Mouse (Mus musculus) left cerebral cortex, postnatal 4 days (tissue): Measurements from ENCODE around the gene Mthfd1. TPM values are rescaled to one million over a fixed set of nuclear protein-coding genes. Genes with fewer than 3 reads are reported as not detected.
A peak's percentile ranks its signal among the peaks of the same experiment; 100 is the strongest.
"Not testable (repeated sequence)": the region's sequence is repeated elsewhere in the genome, so short reads cannot be mapped to it uniquely, and the experiment has no call there.

ENCODE experiments used
- DNase-seq: peaks from one replicate; pipeline ENCODE4 v3.0.0-alpha.2; 2022
- intact Hi-C: fragments of 180-260 bp; cut with DNase I; formaldehyde crosslinking; loops from one replicate; pipeline ENCODE4 v1.15.1; 2025
- total RNA-seq, 2 experiments: library from RNA; stranded (reverse); gene quantifications; 2 replicates each; pipeline ENCODE4 v1.2.3; 2021

The Mthfd1 gene
- total RNA-seq: 10 to 100 TPM; 34.4 to 37.2 TPM

DNA sequence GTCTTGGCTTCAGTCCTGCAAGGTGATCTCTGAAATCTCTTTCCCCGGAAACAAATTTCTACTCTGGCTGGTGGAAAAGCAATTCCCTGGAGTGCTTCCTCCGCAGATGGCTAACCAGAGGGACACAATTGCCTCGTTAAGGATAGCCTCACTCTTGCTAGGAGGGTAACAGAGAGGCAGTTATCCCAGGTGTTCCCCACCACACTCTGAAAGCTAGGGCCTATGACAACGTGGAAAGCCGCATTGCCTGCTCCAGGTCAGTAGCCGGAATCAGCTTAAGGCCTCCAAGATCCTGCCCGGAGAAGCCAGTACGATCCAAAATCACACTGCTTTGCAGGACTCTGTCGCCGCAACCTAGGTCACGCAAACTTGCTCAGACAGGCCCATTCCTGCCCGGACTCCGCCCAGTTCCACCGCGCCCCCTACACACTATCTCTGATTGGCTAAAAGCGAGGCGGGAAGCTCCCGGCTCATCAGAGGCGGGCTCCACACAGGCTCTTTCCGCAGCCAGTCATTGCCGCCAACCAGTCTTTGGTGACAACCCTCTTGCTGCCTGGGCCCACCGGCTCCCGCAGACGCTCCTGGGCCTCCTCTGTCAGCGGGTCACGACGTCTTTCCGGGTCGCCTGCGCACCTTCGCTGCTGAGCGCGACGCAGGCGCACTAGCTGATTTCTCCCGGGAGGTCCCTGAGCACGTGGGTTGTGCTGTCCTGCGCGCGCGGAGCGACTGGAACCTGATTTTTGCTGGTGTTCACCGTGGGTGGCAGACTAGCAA is at the start of gene Mthfd1:
Gene Mthfd1, plus strand, starts transcription at position 574 of the 774 bp plus-strand sequence.
- intact Hi-C loops: no loop called here
- peak; percentile 92 for DNase-seq

DNA sequence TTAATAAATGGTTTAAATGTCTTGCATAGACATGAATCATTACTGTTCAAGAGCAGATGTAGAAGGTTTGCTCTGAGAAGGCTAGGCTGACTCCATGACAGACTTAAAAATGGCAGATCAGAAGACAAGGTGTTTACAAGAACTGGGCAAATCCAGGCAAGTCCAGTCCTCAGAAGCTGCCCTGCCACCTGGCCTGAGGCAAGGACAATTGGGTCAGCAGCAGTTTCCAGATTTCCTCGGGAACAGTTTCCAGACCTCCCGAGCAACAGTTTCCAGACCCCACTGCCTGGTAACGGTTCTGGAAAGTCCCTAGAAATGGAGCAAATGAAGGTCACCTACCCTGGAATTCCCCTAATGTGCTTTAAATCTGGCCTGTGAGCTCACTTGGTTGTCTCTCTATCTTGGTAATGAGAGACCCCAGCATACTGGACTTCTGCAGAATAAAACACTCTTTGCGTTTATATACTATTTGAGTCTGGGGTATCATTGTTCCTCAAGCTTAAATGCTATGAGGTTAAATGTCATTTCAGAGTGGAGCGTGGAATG is 45.6 kb upstream of the Mthfd1 start:
- intact Hi-C loops: no loop called here
- no peak for DNase-seq

DNA sequence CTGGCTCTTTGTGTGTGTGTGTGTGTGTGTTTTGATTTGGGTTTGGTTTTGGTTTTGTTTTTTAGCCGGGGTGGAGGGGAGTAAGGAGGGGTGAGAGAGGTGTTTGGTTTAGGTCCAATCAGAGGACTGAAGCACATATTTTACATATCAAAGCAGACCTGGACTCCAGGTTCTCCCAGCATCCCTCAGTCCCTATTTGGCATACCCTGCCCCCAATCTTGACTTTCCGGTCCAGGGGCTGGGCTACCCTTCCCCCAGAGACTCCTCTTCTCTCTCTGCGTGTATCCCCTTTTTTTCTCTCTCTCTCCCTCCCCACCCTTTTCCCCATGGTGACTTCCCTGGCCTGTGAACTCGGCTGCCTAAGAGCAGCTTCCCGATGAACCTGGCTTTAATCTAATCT is 40.0 kb upstream of the Mthfd1 start:
- intact Hi-C loops: no loop called here
- DNase-seq: no peak

GRCm38 (mm10) chr12:76216716-76217115 is 38.4 kb upstream of the Mthfd1 start:
- intact Hi-C loops: no loop called here
- DNase-seq: no peak

DNA sequence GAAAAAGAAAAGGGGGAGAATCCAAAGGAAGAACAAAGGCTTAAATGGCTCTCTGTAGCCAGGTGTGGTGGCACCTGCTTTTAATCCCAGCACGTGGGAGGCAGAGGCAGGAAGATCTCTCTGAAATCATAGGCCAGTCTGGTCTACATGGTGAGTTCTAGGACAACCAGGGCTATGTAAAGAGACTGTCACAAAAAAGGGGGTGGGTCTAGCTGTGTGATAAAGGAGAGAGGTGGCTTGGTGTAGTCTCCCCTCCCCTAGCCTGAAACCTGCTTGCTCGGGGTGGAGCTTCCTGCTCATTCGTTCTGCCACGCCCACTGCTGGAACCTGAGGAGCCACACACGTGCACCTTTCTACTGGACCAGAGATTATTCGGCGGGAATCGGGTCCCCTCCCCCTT is 33.0 kb upstream of the Mthfd1 start:
- intact Hi-C loops: not testable (repeated sequence)

GRCm38 (mm10) chr12:76230644-76231043 is 24.5 kb upstream of the Mthfd1 start:
- no peak for DNase-seq
- intact Hi-C loops: no loop called here

More for the DNA sequence above, 33.0 kb upstream of the Mthfd1 start:
- DNase-seq: not testable (repeated sequence)

DNA sequence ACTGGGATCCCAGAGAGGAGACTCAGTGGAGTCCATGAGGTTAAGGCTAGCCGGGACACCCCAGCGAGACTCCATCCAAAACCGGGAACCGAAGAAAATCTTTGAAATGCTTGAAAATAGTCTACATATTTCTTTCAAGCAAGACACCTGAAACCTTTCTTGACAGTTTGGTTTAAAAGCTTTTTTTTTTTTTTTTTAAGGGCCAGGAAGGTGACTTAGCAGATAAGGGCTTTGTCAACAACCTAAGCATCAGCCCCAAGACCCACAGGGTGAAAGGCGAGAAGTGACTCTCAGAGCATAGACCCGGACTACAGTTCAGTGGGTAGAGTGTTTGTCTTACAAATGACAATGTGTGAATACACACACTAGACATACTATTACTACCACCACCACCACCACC is 19.8 kb upstream of the Mthfd1 start:
- no peak for DNase-seq
- intact Hi-C loops: no loop called here

- intact Hi-C loops: no loop called here
Observed at GRCm38 (mm10) chr12:76239145-76239838, 15.8 kb upstream of the Mthfd1 start.

GRCm38 (mm10) chr12:76239839-76240571 is 15.1 kb upstream of the Mthfd1 start:
- intact Hi-C loops: no loop called here
- DNase-seq: no peak

More at GRCm38 (mm10) chr12:76239145-76239838, 15.8 kb upstream of the Mthfd1 start:
- DNase-seq: no peak

DNA sequence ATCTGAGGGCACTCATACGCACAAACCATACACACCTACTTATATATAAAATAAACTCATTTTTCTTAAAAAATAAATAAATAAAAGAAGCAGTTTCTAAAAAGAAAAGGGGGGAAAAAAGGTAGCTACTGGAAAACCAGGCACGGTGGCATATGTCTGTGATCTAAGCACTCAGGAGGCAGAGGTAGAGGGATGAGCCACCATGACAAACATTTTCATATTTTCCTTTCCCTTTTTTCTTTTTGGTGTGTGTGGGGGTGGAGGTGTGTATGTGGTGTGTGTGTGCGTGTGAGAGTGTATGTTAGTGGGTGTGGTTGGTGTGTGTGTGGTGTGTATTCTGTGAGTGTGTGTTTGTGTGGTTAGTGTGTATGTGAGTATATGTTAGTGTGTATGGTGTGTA is 14.4 kb upstream of the Mthfd1 start:
- intact Hi-C loops: no loop called here
- DNase-seq: no peak

- intact Hi-C loops: no loop called here
- no peak for DNase-seq
Observed at GRCm38 (mm10) chr12:76241084-76241483, 14.0 kb upstream of the Mthfd1 start.

- intact Hi-C loops: no loop called here
- no peak for DNase-seq
Observed at GRCm38 (mm10) chr12:76241833-76242232, 13.3 kb upstream of the Mthfd1 start.

GRCm38 (mm10) chr12:76244981-76245380 is 10.1 kb upstream of the Mthfd1 start:
- DNase-seq: no peak
- intact Hi-C loops: no loop called here

- no peak for DNase-seq
- intact Hi-C loops: no loop called here
Observed at GRCm38 (mm10) chr12:76246646-76247045, 8.5 kb upstream of the Mthfd1 start, which contains the start of gene Tex21. Tex21 (minus strand) TSS chr12:76246746.

- DNase-seq: no peak
- intact Hi-C loops: no loop called here
Observed at GRCm38 (mm10) chr12:76253090-76253489, 2.0 kb upstream of the Mthfd1 start.

DNA sequence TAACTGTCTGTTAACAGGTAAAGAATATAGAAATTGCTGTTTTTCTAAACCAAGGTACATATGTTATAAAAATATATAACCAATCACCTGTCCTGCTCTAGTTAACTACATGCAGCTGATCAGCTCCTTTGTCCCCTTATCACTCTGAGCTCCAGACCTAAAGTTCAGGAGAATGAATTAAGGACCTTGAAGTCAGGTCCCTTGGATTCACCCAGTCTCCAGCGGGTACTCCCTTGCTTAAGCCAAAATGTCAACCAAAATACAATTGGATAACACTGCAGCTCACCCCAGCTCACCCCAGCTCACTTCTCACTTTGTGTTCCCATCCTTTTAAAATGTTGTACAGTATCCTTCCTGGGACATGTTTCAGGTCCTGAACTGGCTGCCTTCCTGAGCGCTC is 1.5 kb upstream of the Mthfd1 start:
- intact Hi-C loops: no loop called here
- no peak for DNase-seq

GRCm38 (mm10) chr12:76253991-76254390 is 1.1 kb upstream of the Mthfd1 start:
- intact Hi-C loops: no loop called here

DNA sequence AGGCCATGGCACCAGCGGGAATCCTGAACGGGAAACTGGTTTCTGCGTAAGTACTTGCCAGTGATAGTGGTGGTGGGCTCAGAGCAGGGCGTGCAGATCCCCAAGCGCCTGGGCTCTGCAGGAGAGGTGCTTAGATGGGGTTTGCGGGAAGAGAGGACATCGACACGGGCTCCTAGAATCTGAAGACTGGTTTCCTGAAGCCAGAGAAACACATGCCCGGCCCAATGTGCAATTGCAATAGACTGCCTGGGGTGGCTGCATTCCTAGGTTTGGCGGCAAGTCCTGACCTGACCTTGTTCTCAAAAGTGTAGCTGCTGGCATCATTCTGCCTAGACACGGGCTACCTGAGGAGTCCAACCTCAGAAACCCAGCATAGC is 389 bp downstream of the Mthfd1 start:
- no peak for DNase-seq
- intact Hi-C loops: no loop called here

More at GRCm38 (mm10) chr12:76253991-76254390, 1.1 kb upstream of the Mthfd1 start:
- no peak for DNase-seq

GRCm38 (mm10) chr12:76256114-76256843 is 1.2 kb downstream of the Mthfd1 start:
- DNase-seq: no peak
- intact Hi-C loops: no loop called here

DNA sequence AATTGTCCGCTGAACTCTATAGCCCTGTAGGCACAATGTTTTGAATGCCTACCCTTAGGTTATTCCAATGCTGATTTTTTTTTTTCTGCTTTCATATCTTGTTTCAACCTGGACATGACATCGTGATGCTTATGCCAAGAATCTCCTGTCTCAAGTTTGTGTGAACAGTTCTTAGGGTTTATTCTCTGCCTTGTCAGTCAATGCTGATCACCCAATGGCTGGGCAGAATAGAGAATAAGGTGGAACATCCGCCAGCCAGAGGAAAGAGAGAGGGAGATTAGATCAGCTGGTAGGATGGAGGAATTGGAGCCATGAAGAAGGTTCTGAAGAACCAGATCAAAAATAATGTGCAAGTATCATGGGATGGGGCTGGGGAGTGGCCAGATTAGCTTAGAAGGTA is 5.6 kb downstream of the Mthfd1 start:
- intact Hi-C loops: no loop called here
- no peak for DNase-seq
